Mouse (Mus musculus): ENCODE results near the gene Gm20532.

The Gm20532 gene

GRCm38 (mm10) chr2:26574862-26575261, 11.6 kb upstream of the Gm20532 start:
- DNase-seq, result no peak

DNA sequence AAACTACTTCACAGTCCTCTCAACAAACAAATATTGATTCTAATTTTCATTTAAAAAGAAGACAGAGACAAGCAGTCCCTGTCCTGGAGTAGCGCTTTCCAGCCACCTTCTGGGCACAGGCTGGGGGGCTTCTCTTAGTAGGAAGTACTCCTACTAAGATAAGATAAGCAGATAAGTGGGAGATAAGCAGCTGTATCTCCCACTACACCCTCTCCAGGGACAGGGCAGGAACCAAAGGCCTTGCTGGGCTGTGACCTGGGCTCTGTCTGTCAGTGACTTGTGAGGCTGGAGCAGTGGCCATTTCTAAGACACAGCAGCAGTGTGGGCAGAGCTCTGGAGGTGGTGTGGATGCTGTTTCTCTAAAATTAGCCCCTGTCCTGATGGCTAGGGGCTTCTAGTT, 11.1 kb upstream of the Gm20532 start:
- no peak for DNase-seq

- no peak for DNase-seq
Measured at GRCm38 (mm10) chr2:26575865-26576264, 10.6 kb upstream of the Gm20532 start.

DNA sequence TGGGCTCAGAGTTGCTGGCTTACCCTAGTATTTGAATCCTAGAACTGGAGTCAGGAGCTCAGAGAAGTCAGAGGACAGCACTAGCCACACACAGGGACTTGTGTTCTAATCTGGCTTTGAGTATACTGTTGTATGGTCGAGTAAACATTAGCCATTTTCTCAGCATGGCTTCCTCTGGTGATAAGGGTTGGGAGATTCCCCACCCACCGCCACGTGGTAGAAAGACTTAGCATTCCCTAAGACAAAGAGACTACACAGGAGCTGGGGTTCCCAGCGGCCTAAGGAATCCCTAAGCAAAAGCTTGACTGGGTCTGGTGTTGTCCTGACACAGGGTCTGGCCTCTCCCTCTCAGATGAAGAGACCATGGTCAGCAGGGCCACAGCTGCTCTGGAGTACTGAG, 10.0 kb upstream of the Gm20532 start:
- no peak for DNase-seq

DNA sequence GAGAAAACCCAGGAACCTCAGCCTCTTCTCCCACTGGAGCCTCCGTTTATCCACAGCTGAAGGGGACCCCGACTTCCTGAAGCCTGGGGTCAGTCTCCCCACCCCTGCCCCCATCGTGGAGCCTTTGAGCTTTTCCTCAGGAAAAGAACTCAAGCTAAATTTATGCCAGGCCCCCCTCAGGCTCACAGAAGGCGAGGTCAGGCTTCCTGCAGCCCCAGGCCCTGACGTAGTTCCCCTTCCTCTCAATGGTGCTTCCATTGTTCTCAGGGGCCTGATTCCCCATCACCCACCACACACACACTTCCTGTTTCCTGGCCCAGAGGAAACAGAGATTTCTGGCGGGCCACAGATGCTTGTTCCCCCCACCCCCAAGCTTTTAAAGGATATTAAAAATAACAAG, 8.1 kb upstream of the Gm20532 start:
- no peak for DNase-seq

GRCm38 (mm10) chr2:26579714-26580113, 6.7 kb upstream of the Gm20532 start, which contains the start of gene Egfl7:
Gene Egfl7, plus strand, starts transcription at chr2:26580014.
- no peak for DNase-seq

GRCm38 (mm10) chr2:26580751-26581150, 5.7 kb upstream of the Gm20532 start:
- DNase-seq, result no peak

- no peak for DNase-seq
Measured at GRCm38 (mm10) chr2:26582203-26582602, 4.2 kb upstream of the Gm20532 start.

DNA sequence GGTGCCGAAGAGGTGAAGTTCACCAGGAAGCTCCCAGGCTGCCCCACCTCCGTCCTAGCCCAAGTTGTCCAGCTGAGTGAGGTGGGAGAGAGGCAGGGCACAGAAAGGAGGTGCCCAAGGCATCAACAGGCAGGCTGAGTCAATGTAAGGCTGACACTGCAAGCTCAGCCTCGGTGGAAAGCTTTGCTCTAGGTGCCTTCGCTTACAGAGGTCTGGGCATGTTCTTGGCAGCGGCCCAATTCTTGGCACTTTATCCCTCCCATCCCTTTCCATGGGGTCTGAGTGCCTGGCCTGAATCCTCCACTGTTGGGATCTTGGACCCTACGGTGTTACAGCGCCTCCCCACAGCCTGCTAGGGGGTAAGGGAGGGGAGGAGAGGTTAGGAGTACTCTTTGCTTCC, 3.7 kb upstream of the Gm20532 start:
- no peak for DNase-seq

- DNase-seq, result no peak
Measured at GRCm38 (mm10) chr2:26583640-26584039, 2.8 kb upstream of the Gm20532 start.

- no peak for DNase-seq
Measured at GRCm38 (mm10) chr2:26585713-26586112, 726 bp upstream of the Gm20532 start.

DNA sequence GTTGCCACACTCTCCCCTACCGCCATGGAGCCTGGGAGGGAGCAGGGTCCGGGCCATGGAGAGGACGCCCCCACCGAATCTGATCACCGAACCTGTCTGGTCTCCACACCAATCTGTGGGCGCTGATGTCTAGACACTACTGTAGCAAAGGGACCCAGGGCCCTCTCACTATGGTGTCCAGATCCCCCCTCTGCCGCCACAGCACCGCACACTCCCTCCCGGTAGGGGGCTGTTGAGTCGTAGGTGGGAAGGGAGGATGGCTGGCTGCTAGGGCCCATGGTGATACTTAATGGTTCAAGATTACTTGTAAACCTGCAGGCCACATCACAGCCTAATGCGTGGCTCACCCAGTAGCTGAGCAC, 586 bp downstream of the Gm20532 start:
- DNase-seq, result peak; percentile 70

DNA sequence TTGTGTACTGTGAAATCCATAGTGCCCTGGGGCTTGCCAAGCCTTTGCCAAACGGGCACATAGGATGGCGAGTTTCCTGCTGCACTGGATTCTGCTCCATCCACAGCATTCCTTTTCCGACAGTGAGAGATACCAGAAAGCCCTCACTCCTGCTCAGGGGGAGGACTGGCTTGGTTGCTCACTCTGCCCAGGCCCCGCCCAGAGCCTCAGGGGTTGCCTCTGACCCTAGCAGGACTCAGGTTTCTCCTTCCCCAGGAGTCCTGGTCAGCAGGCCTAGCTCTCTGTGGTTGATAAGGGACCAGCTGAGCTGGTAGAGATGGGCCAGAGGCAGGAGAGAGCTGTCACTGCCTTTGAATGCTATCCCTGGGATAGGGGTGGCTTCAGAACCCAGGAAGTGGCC, 2.1 kb downstream of the Gm20532 start:
- no peak for DNase-seq

- no peak for DNase-seq
Measured at GRCm38 (mm10) chr2:26589284-26589683, 2.8 kb downstream of the Gm20532 start.

DNA sequence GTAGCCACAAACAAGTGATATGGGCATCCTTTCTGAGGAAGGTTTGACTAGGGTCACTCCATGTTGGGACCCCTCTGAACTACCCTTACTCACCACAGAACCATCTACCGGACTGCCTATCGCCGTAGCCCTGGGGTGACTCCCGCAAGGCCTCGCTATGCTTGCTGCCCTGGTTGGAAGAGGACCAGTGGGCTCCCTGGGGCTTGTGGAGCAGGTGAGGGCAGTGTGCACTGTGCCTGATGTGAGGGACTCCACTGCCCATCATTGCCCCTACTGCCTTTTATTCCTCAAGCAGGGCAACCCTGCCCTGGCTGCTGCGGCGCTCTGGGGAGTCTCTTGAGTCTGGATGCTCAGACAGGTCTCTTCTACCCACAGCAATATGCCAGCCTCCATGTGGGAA, 3.8 kb downstream of the Gm20532 start:
- DNase-seq, result no peak

DNA sequence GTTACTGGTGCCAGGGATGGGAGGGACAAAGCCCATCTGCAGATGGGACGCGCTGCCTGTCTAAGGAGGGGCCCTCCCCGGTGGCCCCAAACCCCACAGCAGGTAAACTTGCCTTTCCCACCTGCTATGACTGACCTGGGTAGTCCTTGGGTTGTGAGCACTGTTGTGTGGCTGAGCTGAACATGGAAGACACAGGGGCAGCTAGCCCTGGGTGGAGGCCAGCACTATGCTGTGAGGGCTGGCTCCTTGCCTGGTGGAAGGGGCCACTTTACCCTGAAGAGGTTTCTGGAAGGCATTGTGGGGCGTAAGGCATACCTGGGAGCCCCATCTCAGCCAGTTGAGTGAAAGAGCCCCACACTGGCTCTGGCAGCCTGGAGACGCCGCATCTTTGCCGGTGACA, 4.5 kb downstream of the Gm20532 start:
- no peak for DNase-seq

DNA sequence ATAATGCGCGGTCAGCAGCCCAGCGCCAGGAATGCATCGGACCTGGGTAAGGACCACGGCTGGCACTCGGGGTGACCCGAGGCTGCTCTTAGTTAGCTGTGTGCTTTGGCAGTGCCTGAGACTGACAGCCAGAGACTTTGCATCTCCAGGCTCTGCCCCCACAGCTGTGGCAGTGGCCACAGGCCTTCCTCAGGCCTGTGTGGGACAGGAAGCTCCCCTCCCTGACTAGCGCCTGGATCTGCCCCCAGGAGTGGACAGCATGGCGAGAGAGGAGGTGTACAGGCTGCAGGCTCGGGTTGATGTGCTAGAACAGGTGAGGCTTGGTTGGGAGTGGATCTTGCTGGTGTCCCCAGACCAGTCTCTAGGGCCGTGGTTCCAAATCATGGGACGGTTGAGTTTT, 5.0 kb downstream of the Gm20532 start:
- no peak for DNase-seq

DNA sequence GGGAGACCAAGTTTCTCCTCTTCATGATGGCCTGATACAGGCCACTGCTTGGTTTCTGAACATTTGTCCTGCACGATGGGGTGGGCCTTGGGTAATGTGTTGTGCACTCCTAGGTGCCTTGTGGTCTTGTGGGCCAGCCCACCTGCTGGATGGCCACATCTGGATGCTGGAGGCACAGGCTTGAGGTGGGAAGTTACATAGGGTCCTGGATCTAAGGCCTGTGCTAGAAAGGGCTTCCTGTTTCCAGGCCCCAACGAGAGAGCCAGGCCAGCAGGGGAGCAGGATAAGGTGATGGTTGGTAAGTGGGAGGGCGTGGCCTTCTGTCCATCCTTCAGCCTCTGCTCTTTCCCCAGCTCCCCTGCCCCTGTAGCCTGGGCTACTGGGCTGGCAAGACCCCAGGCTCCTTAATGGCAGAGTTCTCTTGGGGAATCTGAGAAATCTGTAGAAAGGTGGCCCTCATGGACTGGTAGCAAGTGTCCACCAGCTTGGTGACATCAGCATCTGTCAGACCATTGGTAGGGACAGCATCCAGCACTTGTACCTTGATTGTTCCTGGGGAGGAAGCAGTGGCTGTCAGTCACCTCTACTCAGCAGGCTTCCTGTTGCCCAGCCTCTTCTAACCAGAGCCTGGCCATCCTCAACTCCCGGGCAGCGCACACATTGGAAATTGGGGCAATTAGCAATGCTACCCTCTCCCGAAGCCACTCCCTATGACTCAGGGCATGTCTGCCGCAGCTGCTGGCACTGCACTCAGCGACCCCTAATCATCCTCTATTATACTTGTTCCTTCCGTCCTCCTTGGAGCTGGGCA, 7.0 kb downstream of the Gm20532 start:
- no peak for DNase-seq

DNA sequence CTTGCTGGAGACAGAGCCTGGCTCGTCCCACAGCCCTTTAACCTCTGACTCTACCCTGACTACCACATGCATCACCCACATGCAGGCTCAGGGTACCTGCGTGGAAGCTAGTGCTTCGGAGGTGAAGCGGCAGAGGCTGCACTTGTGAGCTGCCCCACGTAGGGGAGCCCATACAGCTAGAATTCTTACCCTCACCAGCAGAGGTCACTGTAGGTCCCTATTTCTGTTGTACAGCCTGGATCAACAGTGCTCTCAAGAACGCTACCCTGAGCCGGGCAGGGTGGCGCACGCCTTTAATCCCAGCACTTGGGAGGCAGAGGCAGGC, 7.5 kb downstream of the Gm20532 start:
- DNase-seq, result peak; percentile 79

GRCm38 (mm10) chr2:26594461-26594933, 8.1 kb downstream of the Gm20532 start:
- DNase-seq, result no peak

DNA sequence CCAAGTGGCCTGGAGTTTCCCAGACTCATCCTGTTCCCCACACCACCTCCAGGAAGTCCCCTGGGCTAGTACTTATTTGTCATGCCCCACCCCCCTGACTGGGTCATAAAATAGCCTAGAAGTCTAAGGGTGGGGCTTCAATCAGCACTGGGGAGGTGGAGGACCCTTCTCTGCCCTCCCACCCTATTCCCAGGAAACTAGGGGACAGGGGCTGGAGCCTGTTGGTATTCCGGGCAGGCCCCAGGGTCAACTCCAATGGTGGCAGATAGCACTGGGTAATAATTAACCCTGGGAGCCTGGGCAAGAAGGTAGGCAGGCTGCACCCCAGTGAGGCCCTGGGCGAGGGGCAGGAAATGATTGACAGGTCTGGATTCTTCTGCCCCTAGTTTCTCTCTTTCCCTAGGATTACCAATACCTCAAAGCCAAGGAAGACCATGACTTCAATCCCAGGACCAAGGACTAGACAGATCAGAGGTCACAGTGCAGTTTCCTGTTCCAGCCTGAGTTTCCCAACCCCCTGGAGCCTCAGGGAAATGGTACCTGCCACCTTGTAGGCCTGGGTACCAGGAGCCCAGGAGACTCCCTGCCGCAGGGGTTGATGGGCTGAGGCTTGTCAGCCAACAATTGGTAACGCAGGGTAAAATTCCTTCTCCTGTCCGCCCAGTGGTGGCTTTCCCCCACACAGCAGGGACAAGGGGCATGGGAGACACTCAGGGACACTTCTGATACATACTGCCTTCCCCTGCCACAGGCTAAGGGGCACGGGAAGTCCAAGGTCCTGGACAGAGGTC, 8.7 kb downstream of the Gm20532 start:
- DNase-seq, result no peak

GRCm38 (mm10) chr2:26595725-26596435, 9.4 kb downstream of the Gm20532 start:
- peak; percentile 35 for DNase-seq

- no peak for DNase-seq
Measured at GRCm38 (mm10) chr2:26596898-26597297, 10.5 kb downstream of the Gm20532 start.

- DNase-seq, result no peak
Measured at GRCm38 (mm10) chr2:26597810-26598209, 11.4 kb downstream of the Gm20532 start.
